Mouse (Mus musculus) stomach, embryonic 15.5 days (tissue): ENCODE measurements around the gene Sf3a2. TPM values are rescaled to one million over a fixed set of nuclear protein-coding genes. Genes with fewer than 3 reads are reported as not detected.

Source experiments
- ATAC-seq: fragments of 200-750 bp; cut with Nextera tagmentation; 2 replicates; pipeline ENCODE4 v1.8.0; 2017; ENCODE audit warnings: low read depth, moderate number of reproducible peaks, moderate TSS enrichment; ENCODE audit not compliant: insufficient read depth, low FRiP score
- H3K27ac ChIP-seq: fragments of 300-500 bp; sonication (generic); 2 replicates; pipeline ENCODE4 v1.5.1; 2015; ENCODE audit warnings: mild to moderate bottlenecking, inconsistent platforms
- H3K27me3 ChIP-seq: fragments of 300-500 bp; sonication (generic); replicated peaks from 2 replicates; pipeline ENCODE4 v1.6.1; 2015; ENCODE audit warnings: inconsistent platforms
- H3K36me3 ChIP-seq: fragments of 300-500 bp; sonication (generic); 2 replicates; pipeline ENCODE4 v1.6.1; 2015; ENCODE audit warnings: inconsistent platforms
- H3K4me1 ChIP-seq: fragments of 300-500 bp; sonication (generic); 2 replicates; pipeline ENCODE4 v1.6.1; 2015; ENCODE audit warnings: inconsistent platforms
- H3K4me2 ChIP-seq: fragments of 300-500 bp; sonication (generic); 2 replicates; pipeline ENCODE4 v1.6.1; 2015; ENCODE audit warnings: mild to moderate bottlenecking, inconsistent platforms
- H3K4me3 ChIP-seq: fragments of 300-500 bp; sonication (generic); replicated peaks from 2 replicates; pipeline ENCODE4 v1.5.1; 2015; ENCODE audit warnings: inconsistent platforms
- H3K9ac ChIP-seq: fragments of 300-500 bp; sonication (generic); 2 replicates; pipeline ENCODE4 v1.6.1; 2015; ENCODE audit warnings: inconsistent platforms
- H3K9me3 ChIP-seq: fragments of 300-500 bp; sonication (generic); 2 replicates; pipeline ENCODE4 v1.6.1; 2016; ENCODE audit warnings: inconsistent platforms
- WGBS: fragments of 180-500 bp; shearing (Covaris S2); methylation state at CpG from one replicate; pipeline ENCODE4 v1.1.7; 2015; 5-methylcytosine and 5-hydroxymethylcytosine counted together
- polyA plus RNA-seq: library from polyadenylated mRNA; unstranded; fragments of >200 nt; fragmentation: Nextera tagmentation; extraction: Ambion mirVana; gene quantifications from 2 replicates; pipeline ENCODE4 v1.2.1, GENCODE M21; 2015

The Sf3a2 gene
- polyA plus RNA-seq, 1 experiment from 2014 or later, result 52.6 TPM

DNA sequence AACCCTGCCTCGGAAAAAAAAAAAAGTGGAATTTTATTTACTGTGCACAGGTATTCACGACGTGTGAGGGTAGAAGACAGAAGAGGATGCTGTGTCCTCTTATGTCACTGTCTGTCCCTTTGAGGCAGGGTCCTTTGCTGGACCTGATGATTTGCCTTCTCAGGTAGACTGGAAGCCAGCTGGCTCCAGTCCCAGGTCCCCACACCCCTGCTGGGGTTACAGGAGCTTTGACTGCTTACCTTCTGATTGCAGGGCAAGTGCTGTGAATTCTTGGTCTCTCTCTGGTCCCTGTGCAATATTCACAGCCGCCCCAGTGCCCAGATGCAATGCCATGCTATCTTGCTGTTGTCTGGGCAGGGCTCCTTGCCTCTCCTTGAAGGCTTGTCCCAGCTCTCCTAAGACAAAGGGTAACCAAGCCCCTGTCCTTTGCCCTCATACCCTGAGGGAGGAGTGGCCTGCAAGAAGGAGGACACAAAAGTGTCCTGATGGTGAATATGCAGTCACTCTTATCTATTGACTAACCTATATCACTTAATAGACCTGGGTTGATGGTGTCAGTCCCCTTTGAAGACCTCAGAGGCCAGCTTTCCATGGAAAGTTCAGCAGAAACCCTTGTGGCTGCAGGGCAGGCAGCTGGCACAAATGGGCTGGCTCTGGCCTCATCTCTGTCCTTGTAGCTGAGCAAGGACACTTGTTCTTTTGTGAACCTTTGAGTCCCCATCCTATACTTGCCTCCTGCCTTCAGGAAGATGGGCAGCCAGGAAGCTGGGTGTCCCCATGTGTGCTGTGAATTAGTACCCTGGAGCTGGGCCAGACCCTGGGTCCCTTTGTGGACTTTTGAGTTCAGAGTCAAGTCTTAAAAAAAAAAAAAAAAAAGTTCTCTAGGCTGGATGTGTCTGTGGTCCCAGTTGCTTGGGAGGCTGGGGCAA lies 37.1 kb upstream of the Sf3a2 start:
- no peak for ATAC-seq
- 77% methylated on average over 4 of the region's 4 CpGs for WGBS

DNA sequence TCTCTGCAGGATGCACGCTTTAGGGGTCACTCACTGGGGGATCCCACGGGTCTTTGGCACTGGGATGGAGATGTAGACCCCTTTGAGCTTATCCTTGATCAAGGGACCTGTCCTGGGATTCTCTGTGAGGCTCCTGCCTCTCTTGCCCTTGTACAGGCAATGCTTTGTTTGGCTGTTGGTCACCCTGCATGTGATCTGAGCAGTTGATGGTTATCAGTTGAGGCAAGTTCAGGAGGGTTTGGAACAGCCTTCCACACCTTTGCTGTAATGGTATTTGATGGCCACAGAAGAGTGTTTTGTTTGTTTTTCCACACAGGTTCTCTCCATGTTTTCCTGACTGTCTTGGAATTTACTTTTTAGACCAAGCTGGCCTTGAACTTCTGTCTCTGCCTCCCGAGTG lies 36.2 kb upstream of the Sf3a2 start:
- H3K27me3 ChIP-seq, result no peaks in the 10 kb centered on the region
- no peak overlapping the region for H3K9ac ChIP-seq
- no peak for ATAC-seq

More for the DNA sequence above, 37.1 kb upstream of the Sf3a2 start:
- Histone ChIP-seq H3K36me3 (no peaks in the 10 kb centered on the region), H3K4me3 (no peak overlapping the region), H3K9ac (no peak overlapping the region), H3K9me3 (no peaks in the 10 kb centered on the region), H3K4me1 (peaks cover 34% of the 10 kb centered on the region), H3K27ac (no peak overlapping the region), H3K27me3 (no peaks in the 10 kb centered on the region), H3K4me2 (no peak overlapping the region)

DNA sequence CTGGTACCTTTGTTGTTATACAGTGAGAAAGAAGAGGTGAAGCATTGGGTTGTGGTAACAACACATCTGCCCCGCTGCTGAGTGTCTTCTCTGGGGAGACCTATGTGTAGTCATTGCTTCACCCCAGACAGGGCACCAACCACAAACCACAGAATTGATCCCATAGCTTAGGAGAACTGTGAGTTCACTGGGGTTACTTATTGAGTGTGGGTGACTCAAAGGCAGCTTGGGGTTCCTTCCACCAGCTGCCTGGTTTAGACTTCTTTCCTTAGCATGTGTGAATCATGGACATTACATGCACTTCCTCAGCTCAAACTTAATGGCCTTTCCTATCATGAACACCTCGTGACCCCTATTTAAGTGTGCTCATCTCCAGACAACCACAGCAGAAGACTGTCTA lies 34.5 kb upstream of the Sf3a2 start:
- H3K4me3 ChIP-seq, result no peak overlapping the region
- H3K9me3 ChIP-seq, result no peaks in the 10 kb centered on the region
- no peaks in the 10 kb centered on the region for H3K27me3 ChIP-seq
- ATAC-seq, result no peak
- H3K4me1 ChIP-seq, result peaks cover 8% of the 10 kb centered on the region; the same call in 1 of the 2 replicates
- no peak overlapping the region for H3K9ac ChIP-seq
- 88% methylated on average over 2 of the region's 2 CpGs for WGBS
- peaks cover 19% of the 10 kb centered on the region for H3K36me3 ChIP-seq
- H3K4me2 ChIP-seq, result no peak overlapping the region
- H3K27ac ChIP-seq, result no peak overlapping the region

More for the DNA sequence above, 36.2 kb upstream of the Sf3a2 start:
- WGBS, result 61% methylated on average over 3 of the region's 3 CpGs
- Histone ChIP-seq H3K36me3 (peaks cover 5% of the 10 kb centered on the region; the same call in 1 of the 2 replicates), H3K4me2 (no peak overlapping the region), H3K9me3 (no peaks in the 10 kb centered on the region), H3K27ac (no peak overlapping the region), H3K4me3 (no peak overlapping the region), H3K4me1 (peaks cover 25% of the 10 kb centered on the region)

DNA sequence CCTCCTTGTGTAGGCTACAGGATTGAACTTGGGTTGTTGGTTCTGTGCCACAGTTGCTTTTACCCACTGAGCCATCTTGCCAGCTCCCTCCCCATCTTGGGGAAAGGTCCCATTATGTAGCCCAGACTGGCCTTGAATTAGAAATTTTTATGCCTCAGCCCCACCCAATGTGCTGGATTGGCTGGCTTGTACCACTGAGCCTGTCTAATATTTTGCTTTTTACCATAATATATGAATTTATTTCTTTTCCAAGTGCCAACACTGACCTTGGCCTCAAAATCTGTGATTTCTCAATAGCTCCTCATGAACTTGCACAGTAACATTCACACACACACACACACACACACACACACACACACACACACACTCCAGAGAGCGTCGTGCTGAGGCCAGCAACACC lies 32.3 kb upstream of the Sf3a2 start:
- Histone ChIP-seq H3K9me3 (no peaks in the 10 kb centered on the region), H3K27me3 (no peaks in the 10 kb centered on the region), H3K9ac (no peak overlapping the region), H3K4me2 (no peak overlapping the region), H3K27ac (peak overlapping the region; percentile 44; the same call in 1 of the 2 replicates), H3K4me1 (peaks cover 5% of the 10 kb centered on the region; the same call in 1 of the 2 replicates), H3K36me3 (peaks cover 30% of the 10 kb centered on the region), H3K4me3 (no peak overlapping the region)
- WGBS, result 64% methylated on average over 2 of the region's 2 CpGs
- ATAC-seq, result no peak

DNA sequence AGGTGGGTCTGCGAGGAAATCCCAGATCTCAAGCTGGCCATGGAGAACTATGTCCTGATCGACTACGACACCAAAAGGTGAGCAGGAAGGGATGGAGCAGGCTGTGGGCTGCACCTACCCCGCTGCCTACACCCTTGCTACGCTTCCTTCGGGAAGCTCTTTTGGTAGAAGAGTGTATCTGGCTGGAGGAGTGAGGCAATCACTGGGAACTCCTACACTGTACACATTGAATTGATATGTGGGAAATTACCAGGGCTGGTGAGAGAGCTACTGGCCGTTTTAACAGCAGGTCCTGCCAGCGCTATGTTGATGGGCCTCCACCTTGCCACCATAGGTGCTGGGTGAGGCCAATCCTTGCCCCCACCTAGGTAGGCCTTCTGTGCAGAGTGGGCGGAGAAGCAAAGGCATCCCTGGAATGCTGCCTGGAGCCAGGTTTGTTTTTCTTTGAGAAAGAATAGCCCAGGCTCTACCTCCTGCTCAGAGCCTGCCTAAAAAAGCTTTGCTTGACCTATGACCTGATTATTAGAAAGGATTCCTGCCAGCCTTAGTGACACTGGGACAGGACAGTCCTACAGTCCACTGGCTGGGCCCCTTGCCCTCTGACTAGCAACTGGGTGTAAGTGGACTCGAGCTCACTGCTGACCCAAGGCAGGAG lies 31.7 kb upstream of the Sf3a2 start:
- Histone ChIP-seq H3K4me3 (no peak overlapping the region), H3K4me2 (no peak overlapping the region), H3K4me1 (peaks cover 5% of the 10 kb centered on the region; the same call in 1 of the 2 replicates), H3K27me3 (no peaks in the 10 kb centered on the region), H3K9me3 (no peaks in the 10 kb centered on the region), H3K27ac (peak overlapping the region; percentile 44; the same call in 1 of the 2 replicates), H3K9ac (no peak overlapping the region), H3K36me3 (peaks cover 34% of the 10 kb centered on the region)
- WGBS, result 51% methylated on average over 10 of the region's 10 CpGs
- ATAC-seq, result peak; percentile 53

DNA sequence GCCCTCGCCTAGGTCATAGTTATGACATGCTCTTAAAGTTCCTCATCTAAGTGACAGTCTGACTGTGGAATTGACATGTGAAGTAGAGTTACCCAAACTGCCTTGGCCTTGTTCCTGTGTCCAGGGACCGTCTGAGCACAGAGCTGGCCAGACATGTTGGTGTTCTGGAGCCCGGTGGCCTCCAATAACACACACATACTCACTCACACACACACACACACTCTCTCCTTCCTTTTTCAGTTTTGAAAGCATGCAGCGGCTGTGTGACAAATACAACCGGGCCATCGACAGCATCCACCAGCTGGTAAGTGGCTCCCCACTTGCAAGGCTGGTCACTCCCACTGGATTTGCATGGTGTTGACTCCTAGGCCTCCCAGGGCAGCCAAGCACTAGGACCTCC lies 29.6 kb upstream of the Sf3a2 start:
- no peaks in the 10 kb centered on the region for H3K27me3 ChIP-seq
- WGBS, result 86% methylated on average over 6 of the region's 6 CpGs
- peaks cover 53% of the 10 kb centered on the region for H3K36me3 ChIP-seq
- no peak overlapping the region for H3K27ac ChIP-seq
- H3K4me2 ChIP-seq, result no peak overlapping the region
- no peak for ATAC-seq
- H3K4me1 ChIP-seq, result no peaks in the 10 kb centered on the region; the same call in 1 of the 2 replicates
- no peak overlapping the region for H3K4me3 ChIP-seq
- no peak overlapping the region for H3K9ac ChIP-seq
- H3K9me3 ChIP-seq, result no peaks in the 10 kb centered on the region

DNA sequence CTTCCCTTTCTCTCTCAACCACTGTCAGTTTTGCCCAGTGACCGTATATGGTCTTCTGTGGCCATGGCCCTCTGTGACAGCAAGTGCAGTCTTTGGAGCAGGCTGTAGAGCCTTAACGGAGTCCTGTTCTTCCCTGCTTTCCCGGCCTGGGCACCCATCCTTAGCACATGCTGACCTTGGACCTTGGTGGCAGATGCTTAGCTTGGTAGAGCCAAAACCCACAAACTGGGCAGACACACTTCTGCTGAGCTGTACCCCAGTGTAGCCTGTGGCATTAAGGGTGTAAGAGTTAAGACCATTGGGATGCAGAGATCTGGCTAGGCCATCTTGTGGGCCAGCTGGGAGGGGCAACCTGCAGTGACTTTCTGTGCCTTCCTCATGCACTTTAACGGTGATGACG lies 24.2 kb upstream of the Sf3a2 start:
- H3K4me2 ChIP-seq, result no peak overlapping the region
- H3K9me3 ChIP-seq, result no peaks in the 10 kb centered on the region
- 78% methylated on average over 5 of the region's 5 CpGs for WGBS
- peaks cover 6% of the 10 kb centered on the region; the same call in 1 of the 2 replicates for H3K4me1 ChIP-seq
- no peak overlapping the region for H3K4me3 ChIP-seq
- no peak overlapping the region for H3K9ac ChIP-seq
- peaks cover 66% of the 10 kb centered on the region for H3K36me3 ChIP-seq
- ATAC-seq, result no peak
- H3K27me3 ChIP-seq, result no peaks in the 10 kb centered on the region
- peak overlapping the region; percentile 54 for H3K27ac ChIP-seq

DNA sequence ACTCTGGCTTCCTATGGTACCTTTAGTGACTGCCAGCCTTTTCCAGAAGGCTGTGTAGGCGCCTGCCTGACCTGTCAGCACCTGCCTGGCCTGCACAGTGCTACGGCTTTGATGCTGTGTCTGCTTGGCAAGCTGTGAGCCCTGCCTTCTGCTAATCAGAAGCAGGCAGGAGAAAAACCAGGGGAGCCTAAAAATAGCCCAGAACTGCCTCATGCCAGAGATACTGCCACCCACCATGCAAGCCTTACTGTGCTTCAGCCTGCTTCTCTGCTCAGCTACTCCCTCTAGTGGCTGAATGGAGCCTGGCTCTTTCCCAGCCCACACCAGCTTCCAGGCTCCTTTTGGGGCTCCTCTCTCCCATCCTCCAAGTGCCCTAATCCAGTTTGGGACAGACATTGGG lies 23.4 kb upstream of the Sf3a2 start:
- no peaks in the 10 kb centered on the region for H3K27me3 ChIP-seq
- H3K9me3 ChIP-seq, result no peaks in the 10 kb centered on the region
- no peak overlapping the region for H3K4me3 ChIP-seq
- no peak overlapping the region for H3K9ac ChIP-seq
- H3K4me2 ChIP-seq, result no peak overlapping the region
- peak overlapping the region; percentile 54 for H3K27ac ChIP-seq
- ATAC-seq, result peak; percentile 75
- 45% methylated on average over 2 of the region's 2 CpGs for WGBS
- peaks cover 63% of the 10 kb centered on the region for H3K36me3 ChIP-seq
- peaks cover 6% of the 10 kb centered on the region; the same call in 1 of the 2 replicates for H3K4me1 ChIP-seq

DNA sequence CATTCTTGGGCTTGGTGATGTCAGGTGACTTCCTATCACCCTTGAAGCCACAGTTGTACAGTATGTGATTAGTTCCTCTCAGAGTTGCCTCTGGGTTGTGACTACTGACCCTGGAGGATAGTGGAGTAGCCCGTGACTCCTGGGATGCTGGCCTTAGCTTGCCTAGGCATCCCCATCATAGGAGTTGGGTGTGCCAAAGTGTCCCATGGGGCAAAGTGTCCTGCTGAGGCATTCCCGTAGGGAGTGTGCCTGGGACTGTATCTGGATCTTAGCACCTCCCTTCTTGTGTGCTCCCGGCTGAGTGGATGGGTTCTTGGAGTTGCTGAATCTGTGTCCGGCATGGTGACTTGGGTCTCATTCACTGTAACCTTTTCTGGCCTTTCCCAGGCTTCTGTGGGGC lies 23.0 kb upstream of the Sf3a2 start:
- Histone ChIP-seq H3K36me3 (peaks cover 59% of the 10 kb centered on the region), H3K4me2 (no peak overlapping the region), H3K27me3 (no peaks in the 10 kb centered on the region), H3K27ac (peak overlapping the region; percentile 54), H3K4me3 (no peak overlapping the region), H3K9me3 (no peaks in the 10 kb centered on the region), H3K9ac (no peak overlapping the region), H3K4me1 (peaks cover 6% of the 10 kb centered on the region; the same call in 1 of the 2 replicates)
- 92% methylated on average over 4 of the region's 4 CpGs for WGBS
- ATAC-seq, result no peak

DNA sequence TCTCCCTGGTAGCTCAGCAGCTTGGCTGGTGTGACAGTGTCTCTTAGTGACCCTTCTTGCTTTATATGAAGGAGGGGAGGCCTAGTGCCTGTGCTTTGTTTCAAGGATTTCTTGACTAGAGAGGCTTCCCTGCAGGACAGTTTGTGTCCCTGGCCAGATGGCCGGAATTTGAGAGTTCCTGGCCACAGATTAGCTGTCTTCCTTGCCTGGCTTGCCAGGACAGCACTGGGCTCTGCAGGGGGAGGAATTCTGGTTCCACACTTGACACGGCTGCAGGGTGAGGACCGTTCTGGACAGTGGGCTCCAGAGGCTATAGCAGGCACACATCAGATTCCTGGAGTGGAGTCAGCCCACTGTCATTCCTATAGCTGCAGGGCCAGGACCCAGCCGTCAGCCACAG lies 22.3 kb upstream of the Sf3a2 start:
- WGBS, result 88% methylated on average over 4 of the region's 4 CpGs
- Histone ChIP-seq H3K9ac (no peak overlapping the region), H3K4me2 (no peak overlapping the region), H3K27ac (peak overlapping the region; percentile 9; the same call in 1 of the 2 replicates), H3K27me3 (no peaks in the 10 kb centered on the region), H3K36me3 (peaks cover 59% of the 10 kb centered on the region), H3K9me3 (no peaks in the 10 kb centered on the region), H3K4me3 (no peak overlapping the region), H3K4me1 (peaks cover 6% of the 10 kb centered on the region; the same call in 1 of the 2 replicates)
- no peak for ATAC-seq

DNA sequence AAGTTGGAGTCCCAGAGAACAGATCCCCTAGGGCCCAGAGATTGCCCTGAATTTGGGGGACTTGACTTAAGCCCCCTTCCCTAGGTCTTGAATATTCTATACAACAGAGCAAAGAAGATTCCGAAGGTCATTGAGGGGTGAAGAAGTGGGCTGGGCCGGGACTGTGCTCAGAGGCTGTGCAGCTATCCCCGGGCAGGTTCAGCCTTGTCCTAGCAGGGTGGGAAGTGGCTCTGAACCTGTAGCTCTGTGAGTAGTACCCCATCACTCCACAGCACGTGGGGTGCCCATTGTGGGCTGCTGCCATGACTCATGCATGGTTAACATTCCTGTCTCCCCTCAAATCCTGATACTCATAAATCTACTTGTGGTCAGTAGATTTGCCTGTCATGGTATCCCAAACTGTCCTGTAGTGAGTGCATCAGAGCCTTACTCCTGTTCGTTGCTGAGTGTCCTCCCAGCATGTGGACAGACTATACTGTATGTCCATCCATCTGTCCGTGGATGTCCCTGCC lies 21.6 kb upstream of the Sf3a2 start:
- WGBS, result 85% methylated on average over 6 of the region's 6 CpGs
- Histone ChIP-seq H3K27ac (peak overlapping the region; percentile 21; the same call in 1 of the 2 replicates), H3K4me2 (no peak overlapping the region), H3K4me3 (no peak overlapping the region), H3K36me3 (peaks cover 61% of the 10 kb centered on the region), H3K9ac (no peak overlapping the region), H3K9me3 (no peaks in the 10 kb centered on the region), H3K4me1 (peaks cover 6% of the 10 kb centered on the region; the same call in 1 of the 2 replicates), H3K27me3 (no peaks in the 10 kb centered on the region)
- no peak for ATAC-seq

DNA sequence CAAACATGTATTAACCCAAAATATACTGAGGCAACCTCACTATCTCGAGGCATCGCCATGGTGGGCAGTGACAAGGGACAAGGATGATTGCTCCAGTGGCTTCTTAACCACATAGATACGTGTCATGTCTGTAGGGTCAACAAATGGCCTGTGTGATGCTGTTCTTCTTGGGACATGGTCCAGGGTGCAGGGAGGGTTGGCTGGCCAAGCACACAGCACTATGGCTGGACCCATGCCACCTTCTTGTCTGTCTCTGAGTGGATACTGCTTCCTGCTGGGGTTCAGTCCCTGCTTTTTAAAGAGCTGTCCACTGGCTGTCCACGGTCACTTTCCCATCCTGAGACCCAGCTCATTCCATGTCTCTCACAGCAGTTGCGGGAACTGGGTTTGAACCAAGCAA lies 20.9 kb upstream of the Sf3a2 start:
- no peak overlapping the region for H3K4me2 ChIP-seq
- no peak overlapping the region for H3K9ac ChIP-seq
- ATAC-seq, result no peak
- no peaks in the 10 kb centered on the region for H3K27me3 ChIP-seq
- H3K36me3 ChIP-seq, result peaks cover 61% of the 10 kb centered on the region
- H3K4me3 ChIP-seq, result no peak overlapping the region
- H3K9me3 ChIP-seq, result no peaks in the 10 kb centered on the region
- H3K4me1 ChIP-seq, result peaks cover 6% of the 10 kb centered on the region; the same call in 1 of the 2 replicates
- 92% methylated on average over 5 of the region's 5 CpGs for WGBS
- H3K27ac ChIP-seq, result no peak overlapping the region
